Mouse (Mus musculus) spleen, adult 2 months (tissue): Measurements from ENCODE around the gene Pard3.

ENCODE experiments used
- CTCF ChIP-seq: fragments of 200-500 bp; IDR thresholded peaks from 2 replicates; pipeline ENCODE4 v1.5.1; 2011; ENCODE audit warnings: mild to moderate bottlenecking, inconsistent platforms; ENCODE audit not compliant: insufficient read depth, insufficient read length, insufficient replicate concordance; ENCODE audit errors: extremely low read depth
- POLR2A ChIP-seq: fragments of 200-500 bp; IDR thresholded peaks from 2 replicates; pipeline ENCODE4 v1.6.1; 2011; ENCODE audit warnings: low read depth, low read length, inconsistent platforms

GRCm38 (mm10) chr8:127251476-127251875, 187.8 kb downstream of the Pard3 start:
- TF ChIP-seq POLR2A = no peak
- no peak for TF ChIP-seq CTCF
